Mouse (Mus musculus) lung, adult 2 months (tissue): ENCODE results near the gene 2300002M23Rik.

Source experiments
- CTCF ChIP-seq: fragments of 200-500 bp; IDR thresholded peaks from 2 replicates; pipeline ENCODE4 v1.5.1; 2011; ENCODE audit warnings: mild to moderate bottlenecking, low read length, control low read depth; ENCODE audit not compliant: insufficient read depth
- POLR2A ChIP-seq: fragments of 200-500 bp; IDR thresholded peaks from 2 replicates; pipeline ENCODE4 v1.6.1; 2011; ENCODE audit warnings: low read depth, mild to moderate bottlenecking, control low read depth, low read length, borderline replicate concordance; ENCODE audit errors: extremely low read depth

- TF ChIP-seq CTCF (no peak), POLR2A (no peak)
Observed at GRCm38 (mm10) chr17:35591731-35592130, 24.5 kb downstream of the 2300002M23Rik start.
